Mouse (Mus musculus) intestine, postnatal 0 days (tissue): Measurements from ENCODE around the gene Aplp2. TPM values are rescaled to one million over a fixed set of nuclear protein-coding genes. Genes with fewer than 3 reads are reported as not detected.

Experiments used
- ATAC-seq: fragments of 200-750 bp; cut with Nextera tagmentation; 2 replicates; pipeline ENCODE4 v1.8.0; 2017; ENCODE audit warnings: mild to moderate bottlenecking, moderate TSS enrichment, moderate library complexity
- H3K27ac ChIP-seq: fragments of 300-500 bp; sonication (generic); 2 replicates; pipeline ENCODE4 v1.5.1; 2014; ENCODE audit warnings: mild to moderate bottlenecking, low read depth, low read length, moderate library complexity
- H3K27me3 ChIP-seq: fragments of 300-500 bp; sonication (generic); replicated peaks from 2 replicates; pipeline ENCODE4 v1.6.1; 2014; ENCODE audit warnings: low read length, mixed read lengths; ENCODE audit not compliant: control insufficient read depth, insufficient read depth
- H3K36me3 ChIP-seq: fragments of 300-500 bp; sonication (generic); 2 replicates; pipeline ENCODE4 v1.6.1; 2014; ENCODE audit warnings: mild to moderate bottlenecking, moderate library complexity; ENCODE audit not compliant: control insufficient read depth, insufficient read depth
- H3K4me1 ChIP-seq: fragments of 300-500 bp; sonication (generic); replicated peaks from 2 replicates; pipeline ENCODE4 v1.6.1; 2014; ENCODE audit warnings: antibody characterized with exemption, low read length, mixed read lengths; ENCODE audit not compliant: control insufficient read depth, insufficient read depth
- H3K4me2 ChIP-seq: fragments of 300-500 bp; sonication (generic); replicated peaks from 2 replicates; pipeline ENCODE4 v1.6.1; 2014; ENCODE audit warnings: low read depth, mild to moderate bottlenecking, moderate library complexity
- H3K4me3 ChIP-seq: fragments of 300-500 bp; sonication (generic); 2 replicates; pipeline ENCODE4 v1.5.1; 2014; ENCODE audit warnings: low read depth, low read length
- H3K9ac ChIP-seq: fragments of 300-500 bp; sonication (generic); 2 replicates; pipeline ENCODE4 v1.6.1; 2014; ENCODE audit warnings: mild to moderate bottlenecking, low read depth, low read length
- H3K9me3 ChIP-seq: fragments of 300-500 bp; sonication (generic); 2 replicates; pipeline ENCODE4 v1.6.1; 2016; ENCODE audit warnings: mixed run types; ENCODE audit not compliant: control insufficient read depth
- CTCF ChIP-seq: sonication (generic); IDR thresholded peaks from 2 replicates; pipeline ENCODE4 v1.5.1; 2016; ENCODE audit warnings: low read depth, mild to moderate bottlenecking, control low read depth, antibody characterized with exemption, moderate library complexity
- WGBS: fragments of 180-500 bp; shearing (Covaris S2); extraction: QIAGEN DNeasy Blood & Tissue Kit; methylation state at CpG from one replicate; pipeline ENCODE4 v1.1.7; 2014; 5-methylcytosine and 5-hydroxymethylcytosine counted together
- polyA plus RNA-seq: library from polyadenylated mRNA; unstranded; fragments of >200 nt; fragmentation: Nextera tagmentation; extraction: Ambion mirVana; gene quantifications from 2 replicates; pipeline ENCODE4 v1.2.1, GENCODE M21; 2015

Aplp2 gene
- polyA plus RNA-seq, 1 experiment from 2014 or later, result 143 TPM

DNA sequence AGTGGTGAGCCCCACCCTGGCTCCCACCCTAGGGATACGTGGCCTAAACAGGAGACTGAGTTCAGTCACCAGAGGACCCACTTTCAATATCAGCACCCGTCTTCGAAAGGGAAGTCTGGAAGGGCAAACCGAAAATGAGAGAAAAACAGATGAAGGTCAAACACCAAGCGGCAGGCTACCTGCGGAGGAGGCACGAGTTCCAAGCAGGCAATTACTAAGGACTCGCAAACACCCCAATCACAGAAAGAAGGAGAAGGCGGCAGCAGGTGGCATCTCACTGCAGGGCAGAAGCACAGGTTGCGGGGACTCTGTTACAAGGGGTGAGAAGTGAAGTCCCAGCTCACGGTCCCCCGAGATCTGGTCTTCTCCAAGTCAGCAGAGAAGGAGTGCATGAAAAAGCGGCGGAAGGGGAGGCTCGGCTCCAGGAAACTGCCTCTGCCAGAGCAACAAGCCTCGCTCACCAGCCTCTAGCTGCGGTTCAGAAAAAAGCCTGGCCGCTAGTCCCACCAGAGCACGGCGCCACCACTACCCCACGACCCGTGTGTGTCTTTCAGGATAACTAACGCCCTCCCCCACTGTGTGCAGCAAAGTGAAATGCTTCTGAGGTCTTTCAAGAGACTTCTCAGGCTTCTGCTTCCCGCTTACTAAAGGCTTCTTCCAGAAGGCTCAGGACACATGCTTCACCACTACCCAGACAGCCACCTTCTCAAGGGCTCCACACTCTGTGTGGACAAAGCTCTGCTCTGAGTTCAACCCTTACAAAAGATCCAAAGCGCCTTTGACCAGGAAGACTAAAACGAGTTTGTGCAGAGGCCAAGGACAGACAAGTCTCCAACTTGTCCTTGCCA, 81.0 kb downstream of the Aplp2 start:
- peak; percentile 7; the same call in 1 of the 2 replicates for TF ChIP-seq CTCF
- Histone ChIP-seq H3K36me3 (no peaks in the 10 kb centered on the region; the same call in 1 of the 2 replicates), H3K27me3 (peaks cover 7% of the 10 kb centered on the region; the same call in 1 of the 2 replicates), H3K4me1 (no peaks in the 10 kb centered on the region), H3K4me2 (peak overlapping the region; percentile 86), H3K9ac (peak overlapping the region; percentile 81), H3K9me3 (no peaks in the 10 kb centered on the region), H3K27ac (peak overlapping the region; percentile 88), H3K4me3 (peak overlapping the region; percentile 75)
- peak; percentile 17 for ATAC-seq
- whole genome bisulfite sequencing, result 4% methylated on average over 26 of the region's 26 CpGs

DNA sequence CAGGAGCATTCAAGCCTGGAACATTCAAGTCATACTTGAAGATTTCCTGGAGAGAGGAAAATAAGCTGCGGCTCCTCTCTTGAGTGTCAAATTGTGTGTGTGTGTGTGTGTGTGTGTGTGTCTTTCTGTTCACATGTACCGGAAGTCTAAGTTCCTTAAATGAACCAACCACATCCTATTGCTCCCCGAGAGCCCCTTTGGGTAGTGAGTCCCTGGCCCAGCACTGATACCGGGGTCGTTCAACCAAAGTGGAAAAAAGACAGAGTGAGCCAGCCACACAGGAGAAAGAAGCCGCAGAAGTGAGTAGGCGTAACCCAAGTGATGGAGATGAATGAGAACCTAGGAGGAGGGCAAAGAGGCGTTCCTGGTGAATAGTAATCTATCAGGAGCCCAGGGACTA, 81.7 kb downstream of the Aplp2 start:
- H3K27me3 ChIP-seq, result peaks cover 7% of the 10 kb centered on the region; the same call in 1 of the 2 replicates
- no peaks in the 10 kb centered on the region; the same call in 1 of the 2 replicates for H3K36me3 ChIP-seq
- no peaks in the 10 kb centered on the region for H3K4me1 ChIP-seq
- H3K4me3 ChIP-seq, result peak overlapping the region; percentile 75
- H3K27ac ChIP-seq, result peak overlapping the region; percentile 88; the same call in 1 of the 2 replicates
- H3K4me2 ChIP-seq, result peak overlapping the region; percentile 86
- no peak for TF ChIP-seq CTCF
- H3K9ac ChIP-seq, result no peak overlapping the region
- WGBS, result 38% methylated on average over 8 of the region's 8 CpGs
- H3K9me3 ChIP-seq, result no peaks in the 10 kb centered on the region
- no peak for ATAC-seq

DNA sequence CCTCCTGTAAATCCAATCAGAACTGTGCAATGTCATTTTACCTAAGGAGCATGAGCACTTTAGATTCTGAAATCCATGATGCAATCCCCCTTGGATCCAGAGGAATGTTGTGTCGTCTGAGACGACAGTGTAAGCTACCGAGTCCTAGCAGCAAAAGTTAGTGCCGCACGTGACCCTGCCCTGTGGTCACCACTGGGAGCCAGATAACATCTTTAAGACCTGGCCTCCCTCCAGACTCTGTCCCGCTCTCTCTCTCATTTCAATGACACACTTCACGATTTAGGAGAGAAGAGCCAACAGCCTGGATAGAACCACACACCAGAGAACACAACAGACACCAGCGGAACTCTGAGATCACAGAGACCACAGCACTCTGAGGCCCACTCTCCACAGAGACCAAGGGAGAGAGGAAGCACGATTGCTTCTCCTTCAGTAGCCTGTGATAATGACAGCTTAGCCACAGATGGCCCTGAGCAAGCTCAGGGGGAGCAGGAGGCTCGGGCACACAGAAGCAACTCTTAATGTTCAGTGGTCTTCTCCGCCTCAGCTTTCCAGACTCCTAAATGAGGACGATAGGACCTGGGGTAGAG, 83.6 kb downstream of the Aplp2 start:
- 59% methylated on average over 12 of the region's 12 CpGs for WGBS
- no peaks in the 10 kb centered on the region for H3K9me3 ChIP-seq
- no peak overlapping the region for H3K4me3 ChIP-seq
- H3K36me3 ChIP-seq, result no peaks in the 10 kb centered on the region; the same call in 1 of the 2 replicates
- TF ChIP-seq CTCF, result no peak
- no peak overlapping the region for H3K9ac ChIP-seq
- no peak for ATAC-seq
- no peak overlapping the region for H3K4me2 ChIP-seq
- H3K4me1 ChIP-seq, result no peaks in the 10 kb centered on the region
- no peak overlapping the region for H3K27ac ChIP-seq
- peaks cover 7% of the 10 kb centered on the region; the same call in 1 of the 2 replicates for H3K27me3 ChIP-seq

DNA sequence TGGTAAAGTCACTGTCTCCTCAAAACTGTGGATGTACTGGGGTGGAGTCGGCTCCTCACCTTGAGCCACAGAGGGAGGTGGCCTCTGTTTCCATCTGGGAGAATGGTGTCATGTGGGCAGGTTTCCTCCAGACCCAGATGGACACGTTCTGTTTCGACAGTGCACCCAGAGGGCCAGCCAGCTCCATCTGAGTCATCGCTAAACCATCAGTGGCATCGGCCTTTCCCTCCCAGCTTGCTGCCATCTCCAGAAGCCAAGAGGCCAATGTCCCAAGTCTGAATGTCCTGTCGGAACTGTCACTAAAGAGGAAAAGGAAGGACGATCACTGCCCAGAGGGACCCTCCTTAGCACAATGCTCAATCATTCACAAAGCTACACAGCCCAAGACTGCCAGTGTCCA, 85.5 kb downstream of the Aplp2 start:
- Histone ChIP-seq H3K4me2 (no peak overlapping the region), H3K4me1 (0 out of 2 replicates have a peak, but pooled peaks cover 2% of the 10 kb centered on the region), H3K9ac (no peak overlapping the region), H3K36me3 (no peaks in the 10 kb centered on the region; the same call in 1 of the 2 replicates), H3K27ac (no peak overlapping the region), H3K9me3 (no peaks in the 10 kb centered on the region), H3K27me3 (no peaks in the 10 kb centered on the region), H3K4me3 (no peak overlapping the region)
- ATAC-seq, result no peak
- TF ChIP-seq CTCF, result no peak
- 76% methylated on average over 7 of the region's 7 CpGs for WGBS

DNA sequence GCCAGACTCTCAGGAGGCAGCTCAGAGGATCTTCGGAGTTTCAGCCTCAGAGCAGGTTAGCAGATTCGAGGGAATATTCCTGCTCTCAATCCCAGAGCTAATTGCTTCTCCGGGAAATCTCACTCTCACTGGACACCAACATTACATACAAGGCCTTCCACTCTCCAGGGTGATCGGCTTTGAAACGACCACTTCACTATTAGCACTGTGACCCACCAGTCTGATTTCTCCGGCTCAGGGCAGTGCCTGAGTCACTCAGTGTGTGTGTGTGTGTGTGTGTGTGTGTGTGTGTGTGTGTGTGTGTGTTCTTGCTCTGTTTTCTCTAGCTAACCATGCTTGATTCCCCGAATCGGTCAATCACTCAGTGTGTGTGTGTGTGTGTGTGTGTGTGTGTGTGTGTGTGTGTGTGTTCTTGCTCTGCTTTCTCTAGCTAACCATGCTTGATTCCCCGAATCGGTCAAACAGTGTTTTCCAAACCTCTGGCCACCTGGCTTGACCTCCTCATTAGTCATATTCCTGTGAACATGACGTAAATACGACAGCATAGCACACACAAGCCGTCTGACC, 89.1 kb downstream of the Aplp2 start:
- H3K27ac ChIP-seq, result no peak overlapping the region
- ATAC-seq, result no peak
- TF ChIP-seq CTCF, result no peak
- H3K9me3 ChIP-seq, result no peaks in the 10 kb centered on the region
- WGBS, result 60% methylated on average over 13 of the region's 13 CpGs
- H3K27me3 ChIP-seq, result no peaks in the 10 kb centered on the region
- peaks cover 12% of the 10 kb centered on the region for H3K4me1 ChIP-seq
- no peaks in the 10 kb centered on the region; the same call in 1 of the 2 replicates for H3K36me3 ChIP-seq
- H3K4me2 ChIP-seq, result no peak overlapping the region
- no peak overlapping the region for H3K4me3 ChIP-seq
- H3K9ac ChIP-seq, result no peak overlapping the region

DNA sequence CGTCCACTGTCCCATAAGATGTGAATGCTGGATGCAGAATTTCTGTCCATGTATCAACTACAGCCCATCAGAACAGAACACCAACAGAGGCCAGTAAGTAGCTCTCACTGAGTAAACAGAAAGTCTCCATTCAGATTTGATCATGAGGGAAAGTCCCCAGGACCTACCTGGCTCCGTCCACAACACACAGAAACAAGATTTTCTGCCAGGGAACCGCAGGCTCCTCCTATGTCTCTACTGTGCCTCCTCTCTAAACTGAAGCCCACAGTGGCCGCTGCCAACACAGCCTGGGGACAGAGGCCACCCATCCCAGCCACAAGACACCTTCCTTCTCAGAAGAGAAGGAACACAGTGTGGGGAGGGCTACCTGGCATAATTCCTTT, 91.1 kb downstream of the Aplp2 start:
- H3K4me1 ChIP-seq, result peaks cover 15% of the 10 kb centered on the region
- peak overlapping the region; percentile 47 for H3K4me2 ChIP-seq
- H3K4me3 ChIP-seq, result no peak overlapping the region
- no peak for TF ChIP-seq CTCF
- ATAC-seq, result peak; percentile 8; the same call in 1 of the 2 replicates
- H3K9ac ChIP-seq, result no peak overlapping the region
- no peaks in the 10 kb centered on the region for H3K9me3 ChIP-seq
- WGBS, result 31% methylated on average over 4 of the region's 4 CpGs
- no peaks in the 10 kb centered on the region for H3K27me3 ChIP-seq
- no peaks in the 10 kb centered on the region for H3K36me3 ChIP-seq
- peak overlapping the region; percentile 37 for H3K27ac ChIP-seq
